Mouse (Mus musculus) hindbrain, postnatal 0 days (tissue): ENCODE measurements around the gene Gdf7. TPM values are rescaled to one million over a fixed set of nuclear protein-coding genes. Genes with fewer than 3 reads are reported as not detected.

Source experiments
- ATAC-seq: fragments of 200-750 bp; cut with Nextera tagmentation; 2 replicates; pipeline ENCODE4 v1.8.0; 2017; ENCODE audit warnings: mild to moderate bottlenecking, moderate TSS enrichment, moderate library complexity
- DNase-seq: peaks from one replicate; pipeline ENCODE4 v3.0.0-alpha.2; 2015; ENCODE audit warnings: low spot score
- H3K27ac ChIP-seq: fragments of 300-500 bp; sonication (generic); 2 replicates; pipeline ENCODE4 v1.5.1; 2014; ENCODE audit warnings: mild to moderate bottlenecking
- H3K27me3 ChIP-seq: fragments of 300-500 bp; sonication (generic); 2 replicates; pipeline ENCODE4 v1.6.1; 2014; ENCODE audit warnings: low read length, mixed read lengths; ENCODE audit not compliant: insufficient read depth
- H3K36me3 ChIP-seq: fragments of 300-500 bp; sonication (generic); 2 replicates; pipeline ENCODE4 v1.6.1; 2014; ENCODE audit warnings: low read length, mixed read lengths; ENCODE audit not compliant: insufficient read depth
- H3K4me1 ChIP-seq: fragments of 300-500 bp; sonication (generic); 2 replicates; pipeline ENCODE4 v1.6.1; 2014; ENCODE audit warnings: antibody characterized with exemption, low read length, mixed read lengths; ENCODE audit not compliant: insufficient read depth
- H3K4me2 ChIP-seq: fragments of 300-500 bp; sonication (generic); 2 replicates; pipeline ENCODE4 v1.6.1; 2014; ENCODE audit warnings: low read depth, mild to moderate bottlenecking, low read length, moderate library complexity, mixed read lengths
- H3K4me3 ChIP-seq: fragments of 300-500 bp; sonication (generic); 2 replicates; pipeline ENCODE4 v1.5.1; 2014; ENCODE audit warnings: low read length
- H3K9ac ChIP-seq: fragments of 300-500 bp; sonication (generic); replicated peaks from 2 replicates; pipeline ENCODE4 v1.6.1; 2014; ENCODE audit warnings: mild to moderate bottlenecking, low read length, moderate library complexity, mixed read lengths
- H3K9me3 ChIP-seq: fragments of 300-500 bp; sonication (generic); 2 replicates; pipeline ENCODE4 v1.6.1; 2016; ENCODE audit warnings: low read length, mixed read lengths
- CTCF ChIP-seq: IDR thresholded peaks from 2 replicates; pipeline ENCODE4 v1.5.1; 2016; ENCODE audit warnings: antibody characterized with exemption, control low read depth, low read depth
- WGBS: fragments of 180-500 bp; shearing (Covaris S2); extraction: QIAGEN DNeasy Blood & Tissue Kit; methylation state at CpG from one replicate; pipeline ENCODE4 v1.1.7; 2014; 5-methylcytosine and 5-hydroxymethylcytosine counted together
- polyA plus RNA-seq: library from polyadenylated mRNA; unstranded; fragments of >200 nt; fragmentation: Nextera tagmentation; extraction: Ambion mirVana; gene quantifications from 2 replicates; pipeline ENCODE4 v1.2.1, GENCODE M21; 2015
- total RNA-seq: library from RNA; depleted of rRNA; stranded (reverse); fragments of >200 nt; gene quantifications from 2 replicates; pipeline ENCODE4 v1.2.3, GENCODE M21; 2014

Gdf7 gene
- total and polyA plus RNA-seq, 2 experiments from 2014 or later: 0.36 to 3.6 TPM

GRCm38 (mm10) chr12:8343381-8343780 is 41.6 kb upstream of the Gdf7 start:
- no peak for ATAC-seq
- H3K4me3 ChIP-seq: no peak overlapping the region
- no peaks in the 10 kb centered on the region for H3K9me3 ChIP-seq
- peaks cover 9% of the 10 kb centered on the region; the same call in 1 of the 2 replicates for H3K36me3 ChIP-seq
- peaks cover 3% of the 10 kb centered on the region; the same call in 1 of the 2 replicates for H3K4me1 ChIP-seq
- no peaks in the 10 kb centered on the region for H3K27me3 ChIP-seq
- no peak for DNase-seq
- H3K4me2 ChIP-seq: no peak overlapping the region
- no peak overlapping the region for H3K9ac ChIP-seq
- no peak for TF ChIP-seq CTCF
- H3K27ac ChIP-seq: no peak overlapping the region
- WGBS: 97% methylated on average over 3 of the region's 3 CpGs

DNA sequence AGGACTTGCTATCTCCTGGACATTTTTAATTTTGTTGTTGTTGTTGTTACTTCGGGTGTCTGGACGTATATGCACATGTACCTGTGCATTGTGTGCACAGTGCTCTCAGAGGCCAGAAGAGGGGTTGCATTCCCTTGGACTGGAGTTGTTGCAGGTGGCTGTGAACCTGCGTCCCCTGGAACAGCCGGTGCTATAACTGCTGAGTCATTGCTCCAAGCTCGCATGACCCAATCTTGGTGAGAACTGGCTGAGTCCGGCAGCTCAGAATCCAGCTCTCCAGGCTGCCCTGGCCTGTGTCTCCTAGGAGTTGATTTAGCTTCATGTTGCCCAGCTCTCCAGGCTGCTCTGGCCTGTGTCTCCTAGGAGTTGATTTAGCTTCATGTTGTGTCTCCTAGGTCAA is 39.3 kb upstream of the Gdf7 start:
- H3K27me3 ChIP-seq: no peaks in the 10 kb centered on the region
- 90% methylated on average over 6 of the region's 6 CpGs for WGBS
- H3K9ac ChIP-seq: no peak overlapping the region
- DNase-seq (no peak), ATAC-seq (no peak)
- H3K4me3 ChIP-seq: no peak overlapping the region
- no peaks in the 10 kb centered on the region for H3K4me1 ChIP-seq
- H3K36me3 ChIP-seq: peaks cover 9% of the 10 kb centered on the region; the same call in 1 of the 2 replicates
- no peak overlapping the region for H3K4me2 ChIP-seq
- no peak for TF ChIP-seq CTCF
- no peaks in the 10 kb centered on the region for H3K9me3 ChIP-seq
- H3K27ac ChIP-seq: no peak overlapping the region

DNA sequence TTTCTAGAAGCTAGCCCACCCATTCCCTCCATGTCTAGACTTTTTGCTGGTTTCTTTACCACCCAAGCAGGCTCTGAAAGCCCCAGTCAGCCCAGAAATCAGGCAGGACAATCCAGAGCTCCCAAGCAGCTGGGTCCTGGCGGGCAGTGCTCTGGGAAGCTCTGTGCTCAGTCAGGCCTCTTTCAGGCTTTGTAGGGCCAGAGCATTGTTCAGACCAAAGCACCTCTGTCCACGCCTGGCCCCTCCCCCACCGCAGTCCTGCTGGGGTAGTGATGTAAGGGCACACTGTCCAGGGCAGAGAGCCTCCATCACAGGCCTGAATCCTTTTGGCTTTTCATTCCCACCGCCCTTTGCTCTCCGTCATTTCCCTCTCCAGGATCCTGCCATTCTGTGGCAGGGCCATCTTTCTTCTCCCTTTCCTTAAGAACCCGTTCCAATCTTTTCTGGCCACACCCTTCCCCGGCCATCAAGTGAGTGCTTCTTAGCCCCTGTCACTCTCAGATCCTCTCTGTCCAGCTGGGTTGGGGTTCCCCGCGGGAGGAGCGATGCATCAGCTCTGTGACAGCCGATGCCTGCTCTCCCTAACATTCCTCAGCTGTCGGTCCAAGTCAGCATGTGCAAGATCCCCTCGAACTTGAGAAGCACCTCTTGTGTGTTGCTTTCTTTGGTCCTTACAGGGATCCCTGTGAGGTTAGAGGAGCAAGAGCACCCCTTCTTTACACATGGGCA is 38.0 kb upstream of the Gdf7 start:
- ATAC-seq (peak; percentile 19; the same call in 1 of the 2 replicates), DNase-seq (no peak)
- Histone ChIP-seq H3K4me2 (no peak overlapping the region), H3K4me1 (no peaks in the 10 kb centered on the region), H3K36me3 (peaks cover 9% of the 10 kb centered on the region; the same call in 1 of the 2 replicates), H3K4me3 (no peak overlapping the region), H3K27ac (no peak overlapping the region), H3K27me3 (no peaks in the 10 kb centered on the region), H3K9ac (no peak overlapping the region), H3K9me3 (no peaks in the 10 kb centered on the region)
- 35% methylated on average over 13 of the region's 13 CpGs for WGBS
- no peak for TF ChIP-seq CTCF

DNA sequence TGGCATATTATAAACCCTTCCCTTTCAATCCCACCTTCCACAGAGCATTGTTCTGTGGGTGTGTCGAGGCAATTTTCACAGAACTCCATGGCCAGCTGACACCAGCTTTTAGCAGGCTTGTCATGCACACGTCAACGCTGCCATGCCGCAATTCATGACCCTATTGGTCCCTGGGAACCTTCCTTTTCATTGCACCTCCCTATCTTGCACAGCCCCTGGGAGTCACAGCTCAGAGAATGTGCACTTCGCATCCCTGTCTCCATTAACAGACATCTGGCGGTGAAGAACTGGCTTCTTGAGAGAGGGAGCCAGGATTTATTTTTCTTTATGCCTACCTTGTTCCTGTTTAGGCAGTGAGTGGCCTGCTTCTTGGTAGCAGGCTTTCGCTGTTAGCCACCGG is 37.2 kb upstream of the Gdf7 start:
- Histone ChIP-seq H3K27ac (no peak overlapping the region), H3K4me2 (no peak overlapping the region), H3K27me3 (no peaks in the 10 kb centered on the region), H3K36me3 (peaks cover 9% of the 10 kb centered on the region; the same call in 1 of the 2 replicates), H3K9me3 (no peaks in the 10 kb centered on the region), H3K4me3 (no peak overlapping the region), H3K4me1 (no peaks in the 10 kb centered on the region), H3K9ac (no peak overlapping the region)
- TF ChIP-seq CTCF: no peak
- 50% methylated on average over 8 of the region's 8 CpGs for WGBS
- ATAC-seq (no peak), DNase-seq (no peak)

DNA sequence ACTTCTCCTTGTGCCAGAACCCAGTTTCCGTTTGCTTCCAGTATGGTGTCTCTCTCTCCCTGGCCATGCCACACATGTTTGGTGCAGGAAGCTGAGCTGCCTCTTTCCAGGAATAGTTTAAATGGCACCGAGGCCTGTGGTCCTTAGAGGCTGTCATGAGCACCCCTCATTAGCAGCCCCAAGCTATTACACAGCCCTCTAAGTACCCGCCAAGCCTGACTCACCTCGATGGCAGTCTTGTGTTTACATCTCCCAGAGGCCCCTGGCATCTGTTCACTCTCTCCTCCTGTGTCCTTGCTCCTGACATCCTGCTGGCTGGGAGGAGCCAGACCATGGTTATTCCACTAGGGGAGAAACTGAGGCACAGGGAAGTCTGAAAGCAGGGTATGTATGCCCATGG is 36.7 kb upstream of the Gdf7 start:
- no peak overlapping the region for H3K4me3 ChIP-seq
- WGBS: 53% methylated on average over 4 of the region's 4 CpGs
- H3K4me2 ChIP-seq: no peak overlapping the region
- H3K4me1 ChIP-seq: no peaks in the 10 kb centered on the region
- H3K9me3 ChIP-seq: no peaks in the 10 kb centered on the region
- no peak overlapping the region for H3K9ac ChIP-seq
- no peaks in the 10 kb centered on the region for H3K27me3 ChIP-seq
- no peak for ATAC-seq
- H3K36me3 ChIP-seq: peaks cover 9% of the 10 kb centered on the region; the same call in 1 of the 2 replicates
- TF ChIP-seq CTCF: no peak
- no peak for DNase-seq
- H3K27ac ChIP-seq: no peak overlapping the region

- no peaks in the 10 kb centered on the region for H3K9me3 ChIP-seq
- H3K4me2 ChIP-seq: no peak overlapping the region
- 64% methylated on average over 12 of the region's 12 CpGs for WGBS
- DNase-seq: peak; percentile 42
- ATAC-seq: peak; percentile 43; the same call in 1 of the 2 replicates
- peak; percentile 51 for TF ChIP-seq CTCF
- H3K9ac ChIP-seq: no peak overlapping the region
- H3K36me3 ChIP-seq: peaks cover 7% of the 10 kb centered on the region; the same call in 1 of the 2 replicates
- no peaks in the 10 kb centered on the region for H3K27me3 ChIP-seq
- H3K27ac ChIP-seq: no peak overlapping the region
- no peak overlapping the region for H3K4me3 ChIP-seq
- no peaks in the 10 kb centered on the region for H3K4me1 ChIP-seq
Measured at GRCm38 (mm10) chr12:8337286-8338060, 35.7 kb upstream of the Gdf7 start.
